Mouse (Mus musculus) lung, postnatal 0 days (tissue): ENCODE measurements around the gene Pik3c2b.

ENCODE experiments used
- CTCF ChIP-seq: IDR thresholded peaks from 2 replicates; pipeline ENCODE4 v1.5.1; 2016; ENCODE audit warnings: antibody characterized with exemption, mild to moderate bottlenecking
- EP300 ChIP-seq: IDR thresholded peaks from 2 replicates; pipeline ENCODE4 v1.6.1; 2016; ENCODE audit warnings: antibody characterized with exemption, mild to moderate bottlenecking, control low read depth

DNA sequence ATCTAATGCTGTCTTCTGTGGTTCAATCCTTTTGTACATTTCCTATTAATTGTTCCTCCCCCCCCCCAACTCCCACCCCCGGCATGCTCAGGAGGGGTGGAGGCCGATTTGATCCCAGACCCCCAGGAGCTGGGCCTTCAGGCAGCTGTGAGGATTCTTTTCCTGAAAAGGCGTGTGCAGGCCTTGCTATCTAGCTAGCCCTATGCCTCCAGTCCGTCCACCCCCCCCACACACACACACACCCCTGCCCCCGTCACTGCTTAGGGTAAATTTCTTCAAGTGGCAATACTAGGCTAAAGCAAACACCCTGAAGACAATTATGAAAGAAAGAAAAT, 12.5 kb upstream of the Pik3c2b start:
- TF ChIP-seq EP300: no peak
- TF ChIP-seq CTCF: no peak
